Comparison of ENCODE assay signal across 16 mouse cellular contexts in genomic region chr11:93373697-93374354, GRCm38 (mm10).
DNase-seq lines count a peak whose midpoint lies in the region; ATAC-seq lines count a peak whose summit lies in the region.
"Had no signal": no experiment of that assay in that cellular context is flagged by ENCODE, and none has a peak within 500 bp of the region (broad histone marks: within the 10 kb centered on the region; RNA-seq: fewer than 3 reads in every experiment).

No protein-coding gene starts in this region.

- DNase-seq in frontal cortex, postnatal 10 days (ENCODE audit: low spot score in 2 of 2), result no peak
- DNase-seq in right cerebral cortex, adult 18-20 months, result peak; percentile 11
- DNase-seq in right cerebral cortex, postnatal 25 days, result no peak
- DNase-seq in fibroblast of lung, adult 2 months (ENCODE audit: low read depth), result peak; percentile 10
- peak; percentile 36 for DNase-seq in telencephalon, adult 2 months (ENCODE audit: low read depth, low spot score)
- DNase-seq in adrenal gland, postnatal 25 days, result no peak
- DNase-seq in adrenal gland, postnatal 14 days, result no peak
- DNase-seq: adrenal gland, adult 2 months; cerebellum, adult 18-20 months; cerebellum, postnatal 14 days; forebrain, postnatal 0 days; heart, adult 2 months; heart, postnatal 14 days had no signal

- ATAC-seq in frontal cortex, adult (ENCODE audit: low TSS enrichment), result peak; percentile 72
- ATAC-seq: forebrain, embryonic 13.5 days; forebrain, postnatal 0 days; hindbrain, postnatal 0 days had no signal

Comparison
In these comparisons a context has a peak if more than half of its experiments do, and no peak if none do; other contexts are left out.
1. DNase-seq: peak in right cerebral cortex, adult 18-20 months (single experiment), fibroblast of lung, adult 2 months (single experiment) and telencephalon, adult 2 months (single experiment); none in frontal cortex, postnatal 10 days (0 of 2), right cerebral cortex, postnatal 25 days (single experiment), adrenal gland, postnatal 25 days (single experiment) and adrenal gland, postnatal 14 days (single experiment).